Mouse (Mus musculus) embryonic stem cell, embryonic (primary cell): Measurements from ENCODE around the gene Vmn1r81.

Experiments used
- CTCF ChIA-PET, 4 experiments: fragments of 300-600 bp in 2 of 4; fragments of 350-600 bp in 2 of 4; sonication (Branson Sonifier 250); formaldehyde crosslinking; loops; one replicate each; lab custom pipeline; 2022; ENCODE audit warnings: inconsistent platforms in 2 of 4; lab: Charles Lee
- POLR2A ChIA-PET, 4 experiments: fragments of 300-600 bp in 2 of 4; fragments of 350-600 bp in 2 of 4; sonication (Branson Sonifier 250); formaldehyde crosslinking; loops; one replicate each; lab custom pipeline; 2022; ENCODE audit warnings: antibody characterized with exemption in 4 of 4, inconsistent platforms in 1 of 4; lab: Charles Lee

Gene Vmn1r81

DNA sequence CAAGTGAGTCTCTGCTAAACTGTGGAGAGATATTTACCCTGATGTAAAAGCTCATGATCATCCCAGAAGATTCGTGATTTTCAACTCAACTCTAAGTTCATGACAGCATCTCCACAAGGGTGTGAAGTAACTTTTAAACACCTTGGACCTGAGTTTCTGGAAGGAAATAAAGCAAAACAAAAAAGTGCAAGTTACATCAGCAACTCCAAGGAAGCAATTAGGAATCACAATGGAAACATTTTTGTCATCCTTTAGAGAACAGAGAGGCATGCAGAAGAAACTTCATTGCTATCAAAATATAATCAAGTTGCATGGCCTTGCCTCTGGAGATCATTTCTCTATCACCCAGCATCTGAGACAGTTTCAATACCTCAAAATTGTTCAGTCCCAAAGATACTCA lies at the start of gene Vmn1r81:
Gene Vmn1r81 (minus strand): TSS at position 101 of the 400 bp plus-strand sequence.
- ChIA-PET POLR2A (no interaction called here), CTCF (no interaction called here)

- ChIA-PET CTCF (no interaction called here), POLR2A (interaction anchor here in 1 of 4 experiments (0.6 kb wide), 1 partner anchor 749 kb away, joined by 5 read pairs; no protein-coding TSS in a partner anchor)
Measured at GRCm38 (mm10) chr7:12300130-12300529, 32.1 kb upstream of the Vmn1r81 start, which contains the start of gene Vmn1r82. Gene Vmn1r82, plus strand, starts transcription at chr7:12300430.

DNA sequence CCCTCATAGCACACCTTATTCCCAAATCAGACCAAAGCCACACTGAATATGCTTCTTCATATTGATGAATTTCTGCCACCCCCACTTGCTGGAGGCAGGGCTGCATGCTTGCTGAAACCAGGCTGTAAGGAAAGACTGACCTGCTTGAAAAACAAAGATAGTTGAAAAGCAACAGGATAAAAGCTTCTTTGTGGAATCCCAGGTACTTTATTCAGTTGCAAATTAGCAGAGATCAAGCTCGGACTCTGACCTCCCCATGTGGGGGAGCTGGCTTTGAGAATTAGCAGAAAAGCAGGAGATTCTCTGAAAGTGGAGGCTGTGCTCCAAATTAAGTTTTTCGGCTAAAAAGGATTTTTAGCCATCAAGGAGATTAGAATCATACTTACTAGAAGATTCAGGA lies 63.9 kb downstream of the Vmn1r81 start:
- CTCF ChIA-PET, result no interaction called here
- POLR2A ChIA-PET, result no interaction called here
